Mouse (Mus musculus): Measurements from ENCODE around the gene S1pr2. TPM values are rescaled to one million over a fixed set of nuclear protein-coding genes. Genes with fewer than 3 reads are reported as not detected.

Gene S1pr2
- polyA plus RNA-seq, 2 experiments from 2014 or later = 3.2 to 5.6 TPM

DNA sequence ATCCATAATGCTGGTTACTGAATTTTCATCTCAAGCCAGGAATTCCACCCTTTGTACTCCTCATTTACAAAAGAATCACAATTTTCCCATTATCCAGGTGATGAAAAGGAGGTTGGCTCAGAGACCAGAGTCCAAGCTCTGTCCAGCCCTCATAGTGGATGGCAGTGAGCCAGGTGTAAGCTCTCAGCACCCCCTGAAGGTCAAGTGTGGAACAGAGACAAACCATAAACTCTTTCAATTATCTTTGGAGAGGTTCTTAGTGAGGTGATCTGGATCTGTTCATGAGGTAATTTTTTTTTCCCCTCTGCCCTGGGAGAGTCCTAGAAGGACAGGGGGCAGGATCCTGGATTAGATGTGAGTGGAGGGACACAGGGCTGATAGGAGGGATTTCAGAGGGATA is 24.2 kb upstream of the S1pr2 start:
- ATAC-seq = no peak

DNA sequence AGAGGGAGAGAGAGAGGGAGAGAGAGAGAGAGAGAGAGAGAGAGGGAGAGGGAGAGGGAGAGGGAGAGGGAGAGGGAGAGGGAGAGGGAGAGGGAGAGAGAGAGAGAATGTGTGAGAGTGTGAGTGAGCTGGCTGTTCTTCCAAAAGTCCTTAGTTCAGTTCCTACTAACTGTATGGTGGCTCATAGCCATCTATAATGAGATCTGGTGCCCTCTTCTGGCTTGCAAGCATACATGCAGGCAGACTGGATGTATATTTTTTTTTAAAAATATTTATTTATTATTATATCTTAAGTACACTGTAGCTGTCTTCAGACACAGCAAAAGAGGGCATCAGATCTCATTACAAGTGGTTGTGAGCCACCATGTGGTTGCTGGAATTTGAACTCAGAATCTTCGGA is 21.8 kb upstream of the S1pr2 start:
- ATAC-seq = peak; percentile 15

DNA sequence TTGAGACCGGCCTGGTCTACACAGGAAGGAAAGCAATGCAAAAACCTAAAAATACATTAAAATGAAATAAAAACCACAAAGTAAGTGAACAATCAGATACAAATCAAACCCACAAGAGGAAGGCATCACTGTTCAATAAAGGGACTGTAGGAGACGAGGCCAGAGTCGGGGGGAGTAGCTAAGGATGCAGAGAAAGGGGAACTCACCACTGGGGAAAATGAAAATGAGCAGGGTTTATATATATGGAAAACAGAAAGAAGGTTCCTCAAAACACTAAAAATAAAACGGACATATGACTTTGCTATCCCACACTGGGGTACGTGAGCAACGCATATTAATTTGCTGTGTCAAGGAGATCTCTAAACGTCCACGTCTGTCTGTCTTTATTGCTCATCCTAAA is 20.5 kb upstream of the S1pr2 start:
- no peak for ATAC-seq

DNA sequence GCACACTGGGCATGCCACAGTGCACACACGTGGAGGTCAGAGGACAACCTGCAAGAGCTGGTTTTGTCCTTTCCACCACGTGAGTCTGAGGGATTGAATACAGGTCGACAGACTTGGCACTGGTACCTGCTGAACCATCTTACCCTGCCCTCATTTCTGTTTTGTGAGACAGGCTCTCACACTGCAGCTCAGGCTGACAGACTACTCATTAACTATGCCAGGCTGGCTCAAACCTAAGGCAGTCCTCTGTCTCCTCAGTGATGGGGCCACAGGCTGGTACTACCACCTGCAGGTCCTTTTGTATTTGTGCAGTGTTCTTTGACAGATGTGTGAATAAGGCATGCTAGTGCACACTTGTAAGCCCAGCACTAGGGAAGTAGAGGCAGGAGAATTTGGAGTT is 18.5 kb upstream of the S1pr2 start:
- no peak for ATAC-seq

DNA sequence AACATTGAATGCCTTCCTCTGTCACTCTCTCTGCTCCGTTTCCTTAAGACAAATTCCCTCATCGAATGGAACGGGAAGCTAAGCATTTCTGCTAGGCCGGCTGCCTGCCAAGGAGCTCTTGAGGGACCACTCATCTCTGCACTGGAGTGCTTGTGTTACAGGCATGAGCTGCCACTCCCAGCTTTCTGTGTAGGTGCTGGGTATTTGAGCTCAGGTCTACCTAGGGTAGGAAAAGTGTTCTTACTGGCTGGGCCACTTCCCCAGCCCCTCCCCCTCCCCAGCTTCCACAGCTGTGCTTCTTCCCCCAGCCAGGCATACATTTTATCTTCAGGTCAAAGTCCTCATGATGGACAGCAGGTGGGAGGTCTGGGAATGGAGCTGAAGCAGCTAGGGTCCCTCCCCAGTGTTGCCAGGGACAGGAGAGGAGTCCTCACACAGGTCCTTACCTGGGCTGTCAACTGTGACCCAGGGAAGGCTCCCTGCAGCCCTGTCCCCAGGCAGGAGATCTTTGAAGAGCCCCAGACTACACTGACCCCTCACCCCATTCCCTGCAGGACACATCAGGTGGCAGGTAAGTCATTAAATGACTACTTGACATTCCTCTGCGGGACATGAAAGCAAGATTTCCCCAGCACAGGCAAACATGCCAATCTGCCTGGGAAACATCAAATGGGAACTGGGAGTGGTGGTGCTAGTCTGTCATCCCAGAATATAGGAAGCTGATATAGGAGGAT is 16.8 kb upstream of the S1pr2 start:
- no peak for ATAC-seq

DNA sequence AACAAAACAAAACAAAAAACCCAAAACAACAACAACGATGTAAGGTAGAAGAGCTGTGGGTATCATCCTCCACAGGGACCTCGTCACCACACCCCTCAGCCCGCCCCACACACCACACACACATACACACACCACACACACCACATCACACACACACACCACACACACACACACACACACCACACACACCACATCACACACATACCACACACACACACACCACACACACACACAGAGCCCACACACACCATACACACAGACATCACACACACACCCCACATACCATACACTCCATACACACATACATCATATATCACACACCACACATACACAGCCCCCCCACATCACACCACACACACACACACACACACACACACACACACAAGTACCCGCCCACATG is 15.0 kb upstream of the S1pr2 start:
- ATAC-seq = no peak

DNA sequence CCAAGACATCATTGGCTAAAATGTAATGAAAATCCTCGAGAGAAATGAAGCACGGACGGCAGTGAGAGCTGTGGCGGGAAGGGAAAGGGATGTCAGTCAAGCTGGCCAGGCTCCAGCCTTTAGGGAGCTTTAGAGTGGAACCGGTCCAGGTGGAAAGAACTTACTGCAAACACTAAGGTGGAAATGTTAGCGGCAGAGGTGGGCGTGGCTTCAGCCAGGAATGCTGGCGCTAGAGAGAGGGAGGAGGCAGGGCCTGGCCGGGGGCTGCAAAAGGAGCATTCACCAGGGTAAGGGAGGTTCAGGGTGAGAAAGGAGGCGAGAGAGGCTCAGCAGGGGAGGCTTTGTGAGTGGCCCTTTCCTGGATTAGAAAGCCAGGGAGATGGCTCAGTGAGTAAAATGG is 14.3 kb upstream of the S1pr2 start:
- ATAC-seq = no peak

DNA sequence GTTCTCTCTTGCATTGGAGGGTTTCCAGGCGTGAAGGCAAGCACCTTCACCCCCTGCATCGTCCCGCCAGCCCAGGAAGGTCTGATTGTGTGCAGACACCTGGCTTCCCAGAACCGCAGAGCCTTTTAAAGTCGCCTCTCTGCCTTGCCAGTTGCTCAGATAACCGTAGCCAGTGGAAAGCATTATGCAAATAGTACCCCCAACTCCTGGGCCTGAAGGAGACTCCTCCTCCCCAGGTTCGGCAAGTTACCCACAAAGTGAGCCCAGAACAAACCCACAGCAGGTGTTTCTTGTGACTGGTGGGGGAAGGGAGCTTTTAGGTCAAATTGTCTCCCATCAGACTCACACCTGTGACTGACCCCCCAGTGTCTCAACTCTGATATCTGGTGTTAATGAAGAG is 11.4 kb upstream of the S1pr2 start:
- no peak for ATAC-seq

DNA sequence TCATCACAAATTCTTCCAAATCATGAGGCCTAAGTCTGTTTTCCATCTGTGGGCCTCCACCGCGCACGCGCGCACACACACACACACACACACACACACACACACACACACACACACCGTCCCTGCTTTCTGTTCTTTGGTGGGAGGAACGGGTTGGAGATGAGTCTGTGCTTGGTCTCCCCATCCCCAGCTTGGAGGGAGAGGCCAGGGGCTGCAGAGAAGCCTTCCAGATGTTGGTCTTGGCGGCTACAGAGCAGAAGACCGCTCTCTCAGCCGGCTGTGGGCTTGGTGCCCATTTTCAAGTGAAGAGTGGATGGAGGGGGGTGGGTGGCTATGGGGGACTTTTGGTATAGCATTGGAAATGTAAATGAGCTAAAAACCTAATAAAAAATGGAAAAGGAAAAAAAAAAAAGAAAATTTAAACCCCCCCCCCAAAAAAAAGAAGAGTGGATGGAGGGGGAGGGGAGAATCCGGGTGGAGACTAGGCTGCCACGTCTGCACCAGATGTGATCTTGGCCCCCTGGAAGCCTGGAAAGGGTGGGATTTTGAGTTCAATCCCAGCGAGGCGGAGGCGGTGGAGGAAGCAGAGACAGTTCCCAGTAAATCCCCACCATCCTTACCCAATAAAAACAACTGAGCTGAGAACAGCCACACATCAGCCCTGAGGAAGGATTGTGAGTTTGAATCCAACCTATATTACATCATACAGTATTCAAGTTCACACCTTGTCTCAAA is 10.5 kb upstream of the S1pr2 start:
- no peak for ATAC-seq

DNA sequence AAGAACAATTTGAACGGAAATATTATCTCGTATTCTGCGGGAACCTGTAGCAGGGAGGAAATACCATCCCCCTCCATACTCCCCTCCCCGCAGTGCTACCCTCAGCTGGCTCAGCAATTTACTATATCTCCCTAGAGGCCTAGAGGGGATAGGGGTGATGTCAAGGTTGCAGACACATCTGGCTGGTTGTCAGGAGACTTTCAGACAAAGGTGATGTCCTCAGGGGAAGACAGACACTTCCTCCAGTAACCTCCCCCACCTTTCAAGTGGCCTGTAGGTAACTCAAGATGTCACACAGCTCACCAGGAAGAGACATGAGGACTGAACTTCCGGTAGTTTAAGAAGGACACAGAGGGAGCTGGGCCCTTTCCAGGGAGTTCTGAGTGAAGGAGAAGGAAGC is 6.6 kb upstream of the S1pr2 start:
- ATAC-seq = peak; percentile 77

DNA sequence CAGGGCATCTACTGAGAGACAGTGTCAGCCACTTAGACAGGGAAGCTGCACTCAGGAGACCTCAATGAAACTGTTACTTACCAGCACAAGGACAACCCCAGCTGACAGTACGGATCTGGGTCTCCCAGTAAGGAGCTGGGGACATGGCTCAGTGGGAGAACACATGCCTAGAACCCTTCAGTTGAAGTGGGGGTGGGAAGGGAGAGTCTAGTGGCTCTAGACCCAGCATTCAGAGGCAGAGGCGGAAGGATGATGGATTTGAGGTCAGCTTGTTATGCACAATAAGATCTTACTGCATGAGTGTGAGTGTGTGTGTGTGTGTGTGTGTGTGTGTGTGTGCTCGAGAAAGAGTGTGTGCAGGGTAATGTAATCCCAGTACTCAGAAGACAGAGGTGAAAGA is 5.6 kb upstream of the S1pr2 start:
- ATAC-seq = no peak

DNA sequence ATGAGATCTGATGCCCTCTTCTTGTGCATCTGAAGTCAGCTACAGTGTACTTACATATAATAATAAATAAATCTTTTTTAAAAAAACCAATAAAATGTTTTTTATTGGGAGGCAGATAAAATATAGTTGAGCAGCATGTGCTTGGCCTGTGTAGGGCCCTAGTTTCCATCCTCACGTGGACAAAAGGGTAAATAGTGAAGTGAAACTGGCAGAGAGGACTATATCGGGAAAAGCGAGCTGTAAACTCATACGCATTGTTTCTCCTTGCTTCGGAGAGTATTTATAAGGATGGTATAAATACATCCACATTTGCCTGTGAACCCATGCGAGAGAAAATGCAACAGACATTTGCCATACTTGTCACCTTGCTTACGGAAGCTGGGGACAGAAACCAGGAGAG is 3.2 kb upstream of the S1pr2 start:
- no peak for ATAC-seq

DNA sequence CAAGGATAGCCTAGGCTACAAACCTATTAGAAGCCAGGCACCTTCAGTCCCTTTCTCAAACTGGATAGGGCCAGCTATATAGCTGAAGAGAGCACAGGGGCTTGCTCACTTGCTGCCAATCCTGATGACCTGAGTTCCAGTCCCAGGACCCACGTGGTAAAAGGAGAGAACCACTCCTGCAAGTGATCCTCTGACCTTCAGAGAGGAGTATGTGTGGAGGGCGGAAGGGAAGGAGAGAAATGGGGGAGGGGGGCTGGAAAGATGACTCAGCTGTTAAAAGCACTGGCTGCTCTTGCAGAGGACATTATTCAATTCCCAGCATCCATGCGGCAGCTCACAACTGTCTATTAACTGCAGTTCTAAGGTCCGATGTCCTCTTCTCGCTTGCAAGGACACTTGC is 2.6 kb upstream of the S1pr2 start:
- ATAC-seq = no peak

DNA sequence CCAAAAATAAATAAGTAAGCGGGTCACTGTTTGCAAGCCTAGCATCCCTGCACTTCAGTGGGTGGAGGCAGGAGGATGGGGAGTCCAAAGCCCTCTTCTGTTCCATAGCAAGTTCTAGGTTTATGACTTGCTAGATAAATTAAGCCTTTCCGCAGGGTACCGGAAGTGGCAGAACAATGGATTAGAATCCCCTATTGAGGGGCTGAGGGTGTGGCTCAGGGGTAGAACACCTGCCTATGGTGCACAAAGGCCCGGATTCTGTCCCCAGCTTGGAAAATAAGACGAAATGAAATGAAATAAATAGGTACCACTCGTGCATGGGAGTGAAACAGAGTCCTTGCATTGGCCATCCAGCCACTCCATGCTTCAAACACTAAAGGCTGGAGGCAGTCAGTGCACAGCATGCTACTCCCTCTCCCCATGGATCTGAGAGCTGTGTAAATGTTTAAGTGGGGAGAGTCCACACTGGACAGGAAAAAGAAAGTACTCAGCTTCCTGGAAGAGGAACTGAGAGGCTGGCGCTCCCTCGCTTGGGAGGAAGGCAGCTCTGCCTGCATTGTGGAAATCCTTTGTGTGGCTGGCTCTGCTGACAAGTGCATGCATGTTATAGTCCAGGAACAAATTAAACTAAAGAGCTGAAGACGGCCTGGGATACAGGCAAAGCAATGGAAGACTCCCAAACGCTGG is 2.0 kb upstream of the S1pr2 start:
- ATAC-seq = no peak

DNA sequence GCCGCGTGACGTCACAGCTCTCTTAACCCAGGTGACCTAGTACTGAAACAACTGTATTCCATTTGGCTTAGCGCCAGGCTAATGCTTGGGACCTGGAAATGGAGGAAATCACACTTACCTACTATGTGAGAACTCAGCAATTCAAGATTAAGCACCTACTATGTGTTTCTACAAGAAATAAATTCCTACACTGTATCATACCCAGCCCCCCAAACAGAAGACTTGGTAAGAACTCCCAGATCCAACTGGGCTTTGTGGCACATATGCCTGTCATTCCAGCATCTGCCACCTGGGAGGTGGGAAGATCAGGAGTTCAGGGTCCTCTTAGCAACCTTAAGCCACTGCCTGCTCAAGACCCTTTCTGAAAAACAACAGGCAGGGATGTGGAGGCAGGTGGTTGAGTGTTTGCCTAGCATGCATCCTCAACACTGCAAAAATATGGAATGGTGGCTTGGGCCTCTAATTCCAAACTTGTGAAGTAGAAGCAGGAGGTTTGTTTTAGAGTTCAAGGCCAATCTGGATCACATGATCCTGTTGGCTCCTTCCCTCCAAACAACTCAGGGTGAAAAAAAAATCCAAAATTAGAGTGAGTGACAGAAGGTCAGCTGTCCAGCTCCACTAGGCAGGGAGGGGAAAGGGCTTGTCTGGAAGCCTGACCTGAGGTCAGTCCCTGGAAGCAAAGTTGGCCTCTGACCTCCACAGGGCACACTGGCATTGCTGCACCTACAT is 544 bp upstream of the S1pr2 start:
- no peak for ATAC-seq

DNA sequence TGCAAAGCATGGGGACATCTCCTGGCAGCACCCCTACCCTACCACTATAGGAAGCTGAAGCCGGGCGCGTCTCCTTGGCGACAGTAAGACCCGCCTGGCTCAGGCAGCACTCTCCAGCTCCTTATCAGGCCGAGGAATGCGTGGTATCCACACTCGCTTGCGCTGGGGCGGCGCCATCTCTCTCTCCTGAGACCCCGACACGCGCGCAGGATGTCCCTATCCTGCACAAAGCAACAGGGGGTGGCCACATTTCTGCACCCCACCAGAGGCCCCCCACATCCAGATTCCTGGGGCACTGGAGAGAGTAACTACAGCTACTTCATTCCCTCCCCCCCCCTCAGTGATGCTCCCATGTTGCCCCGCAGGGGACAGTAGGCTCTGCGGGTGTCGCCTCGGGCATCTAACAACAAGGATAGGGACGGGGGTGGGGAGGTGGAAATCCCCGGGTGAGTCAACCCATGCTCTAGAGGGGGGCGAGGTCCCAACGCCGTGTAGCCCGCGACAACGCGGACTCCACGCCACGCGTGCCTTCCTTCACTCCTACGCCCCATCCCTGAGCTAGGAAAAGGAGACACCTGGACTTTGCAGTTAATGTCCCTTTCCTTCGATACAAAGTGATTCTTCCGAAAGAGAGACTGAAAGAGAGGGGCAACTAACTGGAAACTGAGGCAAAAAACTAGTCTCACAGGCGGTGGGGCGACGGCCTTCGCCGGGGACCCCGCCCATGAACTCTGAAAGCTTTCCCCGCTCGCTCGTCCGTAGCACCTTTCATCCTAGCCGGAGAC is 958 bp downstream of the S1pr2 start:
- peak; percentile 44 for ATAC-seq

DNA sequence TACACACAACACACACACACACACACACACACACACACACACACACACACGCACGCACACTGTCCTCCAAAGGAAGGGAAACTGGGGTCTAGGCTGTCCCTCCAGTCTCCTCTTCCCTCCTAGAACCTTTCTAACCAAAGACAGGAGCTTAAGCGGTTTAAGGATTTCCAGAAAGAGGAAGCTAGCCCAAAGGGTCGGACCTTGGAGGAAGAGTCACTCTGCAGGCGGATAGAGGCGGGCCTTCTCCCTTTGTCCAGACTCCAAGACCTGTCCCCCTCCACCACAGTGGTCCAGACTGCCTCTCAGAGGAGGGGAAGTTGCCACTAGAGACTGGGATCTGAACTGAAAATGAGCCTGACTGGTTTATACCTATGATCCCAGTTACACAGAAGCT is 2.9 kb downstream of the S1pr2 start:
- ATAC-seq = no peak

DNA sequence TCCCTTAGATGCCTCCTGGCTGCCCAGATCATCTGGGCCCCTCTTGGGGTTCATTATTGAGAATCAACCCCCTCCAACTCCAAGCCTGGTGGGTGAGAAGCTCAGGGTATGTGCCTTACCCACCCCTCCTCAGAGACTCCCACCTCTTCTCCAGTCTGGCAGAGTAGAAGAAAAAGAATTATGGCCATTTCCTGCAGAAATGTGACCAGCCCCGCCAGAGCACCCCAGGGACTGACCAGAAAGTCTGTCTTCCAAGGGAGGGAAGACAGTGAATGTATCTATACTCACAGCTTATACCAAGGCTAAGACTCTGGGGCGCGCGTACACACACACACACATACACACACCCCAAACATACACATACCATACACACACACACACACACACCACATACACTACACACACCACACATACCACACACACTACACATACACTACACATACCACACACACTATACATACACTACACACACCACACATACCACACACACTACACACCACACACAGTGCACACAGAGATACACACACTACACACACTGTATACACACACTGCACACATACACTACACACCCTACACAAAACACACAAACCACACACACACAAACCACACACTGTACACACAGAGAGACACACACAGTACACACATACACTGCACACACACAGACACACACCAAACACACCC is 3.4 kb downstream of the S1pr2 start:
- no peak for ATAC-seq

DNA sequence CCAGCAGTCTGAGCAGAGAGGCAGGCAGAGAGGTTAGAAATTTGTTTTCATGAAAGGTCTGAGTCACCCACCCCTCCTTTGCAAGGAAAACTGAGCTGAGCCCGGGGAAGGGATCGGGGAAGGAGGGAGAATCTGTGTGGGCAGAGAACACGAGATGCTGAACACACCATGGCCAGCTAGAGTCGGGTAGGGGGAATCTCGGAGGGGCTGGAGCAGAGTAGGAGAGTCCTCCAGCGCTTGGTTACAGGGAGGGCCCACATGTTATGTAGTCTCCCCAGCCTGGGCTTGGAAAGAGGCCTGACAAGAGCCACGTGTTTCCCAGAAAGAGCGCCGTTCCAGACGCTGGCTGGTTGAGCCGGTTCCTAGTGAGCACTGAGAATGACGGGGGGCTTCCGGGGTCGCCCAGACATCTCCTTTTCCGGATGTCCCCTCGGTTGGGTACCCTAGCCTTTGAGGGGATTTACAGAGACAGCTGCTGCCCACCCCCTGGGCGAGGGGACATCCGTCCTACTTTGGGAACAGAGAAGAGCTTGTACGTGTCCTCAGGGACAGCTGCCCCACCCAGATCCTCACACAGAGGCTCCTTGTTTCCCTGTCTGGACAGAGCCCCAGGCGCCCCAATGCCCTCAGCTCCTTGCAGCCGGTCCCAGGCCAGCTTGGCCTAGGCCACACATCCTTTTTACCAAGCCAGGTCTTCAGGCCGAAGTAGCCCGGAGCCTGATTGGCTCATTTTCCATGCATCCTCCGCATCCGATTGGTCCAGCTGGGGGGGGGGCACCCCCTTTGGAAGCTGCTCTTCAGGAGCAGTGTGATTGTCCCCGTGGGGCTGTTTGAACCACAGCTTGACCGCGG is 4.2 kb downstream of the S1pr2 start:
- no peak for ATAC-seq

DNA sequence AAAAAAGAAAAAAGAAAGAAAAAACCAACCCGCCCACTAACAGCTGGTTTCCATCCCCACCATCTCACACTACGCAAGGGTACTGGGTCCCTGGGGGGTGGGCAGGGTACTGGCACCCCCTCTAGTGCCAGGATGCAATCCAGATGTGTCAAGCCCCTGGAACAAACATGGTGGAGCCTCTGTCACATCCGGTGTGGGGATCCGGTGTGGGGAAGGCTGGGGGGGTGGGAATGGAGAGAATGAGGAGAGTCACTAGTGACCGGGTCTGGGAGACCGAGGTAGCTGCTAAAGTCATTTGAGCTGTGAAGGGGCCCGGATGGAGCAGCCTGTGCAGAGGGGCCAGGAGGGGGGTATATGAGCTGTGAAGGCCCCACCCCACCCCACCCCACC is 4.8 kb downstream of the S1pr2 start:
- ATAC-seq = no peak

DNA sequence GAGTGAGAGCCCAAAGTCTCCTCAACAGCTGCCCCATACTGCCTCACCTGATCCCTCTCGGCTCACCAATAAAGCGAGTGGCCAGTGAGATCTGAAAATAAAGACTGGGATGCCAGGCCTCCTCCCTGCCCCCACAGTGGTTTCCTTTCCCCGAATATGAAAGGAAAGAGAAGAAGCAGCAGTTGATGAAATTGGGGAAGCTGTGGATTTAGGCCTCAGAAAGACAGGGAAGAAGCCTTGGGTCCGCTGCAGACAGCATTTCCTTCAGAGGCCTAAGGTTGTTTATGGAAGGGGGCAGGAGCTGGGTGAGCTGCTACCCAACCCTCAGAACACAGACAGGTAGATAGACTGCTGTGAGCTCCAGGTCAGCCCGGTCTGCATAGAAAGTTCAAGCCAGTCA is 9.8 kb downstream of the S1pr2 start:
- ATAC-seq = no peak
